Mouse (Mus musculus) liver, adult (tissue): Measurements from ENCODE around the gene Map4.

Experiments used
- GATA4 ChIP-seq: IDR thresholded peaks from 2 replicates; pipeline ENCODE4 v1.6.1; 2014; ENCODE audit warnings: mild to moderate bottlenecking, low read length; ENCODE audit not compliant: insufficient replicate concordance

Map4 gene

GRCm38 (mm10) chr9:109907774-109908465 lies 23.3 kb upstream of the Map4 start:
- no peak for TF ChIP-seq GATA4

DNA sequence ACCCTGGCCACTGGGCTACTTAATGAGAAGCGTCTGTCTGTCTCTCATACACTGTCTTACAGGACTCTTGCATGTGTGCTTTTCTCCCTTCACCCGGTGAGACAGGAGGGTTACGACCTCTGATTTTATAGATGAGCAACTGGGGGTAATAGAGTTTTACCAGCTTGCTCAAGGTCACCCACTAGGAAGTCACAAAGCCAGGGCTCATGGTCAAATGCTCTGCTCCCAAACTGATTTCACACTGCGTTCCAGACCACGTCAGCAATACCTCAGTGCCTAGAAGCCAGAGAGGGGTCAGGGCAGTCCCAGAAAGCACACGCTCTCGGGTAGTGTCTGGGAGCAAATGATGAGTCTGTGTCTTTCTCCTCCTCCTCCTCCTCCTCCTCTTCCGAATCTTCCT lies 22.2 kb upstream of the Map4 start:
- no peak for TF ChIP-seq GATA4

- no peak for TF ChIP-seq GATA4
These were observed 21.3 kb upstream of the Map4 start for GRCm38 (mm10) chr9:109909926-109910325.

- TF ChIP-seq GATA4: peak; percentile 28; the same call in 1 of the 2 replicates
These were observed 19.5 kb upstream of the Map4 start for GRCm38 (mm10) chr9:109911779-109912178.

DNA sequence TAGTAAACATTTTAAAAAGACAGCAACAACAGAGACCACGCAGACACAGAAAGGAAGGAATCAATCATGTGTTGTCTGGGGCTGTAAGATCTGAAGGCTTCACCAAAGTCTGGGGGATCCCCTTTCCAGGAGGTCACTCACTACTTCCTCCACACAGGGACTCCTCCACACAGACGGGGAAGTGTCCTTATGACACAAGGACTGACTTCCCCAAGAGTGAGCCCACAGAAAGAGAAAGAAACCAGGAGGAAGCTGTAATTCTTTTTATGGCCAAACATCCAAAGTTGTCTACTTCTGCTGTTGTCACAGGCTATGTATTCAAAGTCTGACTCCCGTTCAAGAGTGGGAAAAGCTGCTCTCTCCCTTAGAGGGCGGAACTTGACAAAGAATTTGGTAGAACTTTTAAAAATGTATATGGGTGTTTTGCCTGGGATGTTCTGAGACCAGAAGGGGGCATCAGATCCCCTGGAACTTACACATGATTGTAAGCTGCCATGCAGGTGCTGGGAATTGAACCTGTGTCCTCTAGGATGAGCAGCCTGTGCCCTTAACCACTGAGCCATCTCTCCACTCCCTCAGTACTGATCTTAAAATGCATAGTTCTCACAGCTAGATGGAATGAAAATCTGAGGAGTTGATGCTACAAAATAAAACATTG lies 16.9 kb upstream of the Map4 start:
- TF ChIP-seq GATA4: no peak

- TF ChIP-seq GATA4: peak; percentile 37; the same call in 1 of the 2 replicates
These were observed 13.3 kb upstream of the Map4 start for GRCm38 (mm10) chr9:109917931-109918330.

- TF ChIP-seq GATA4: no peak
These were observed 2.1 kb upstream of the Map4 start for GRCm38 (mm10) chr9:109929131-109929530.

GRCm38 (mm10) chr9:109930063-109930462 lies 1.2 kb upstream of the Map4 start:
- TF ChIP-seq GATA4: no peak

DNA sequence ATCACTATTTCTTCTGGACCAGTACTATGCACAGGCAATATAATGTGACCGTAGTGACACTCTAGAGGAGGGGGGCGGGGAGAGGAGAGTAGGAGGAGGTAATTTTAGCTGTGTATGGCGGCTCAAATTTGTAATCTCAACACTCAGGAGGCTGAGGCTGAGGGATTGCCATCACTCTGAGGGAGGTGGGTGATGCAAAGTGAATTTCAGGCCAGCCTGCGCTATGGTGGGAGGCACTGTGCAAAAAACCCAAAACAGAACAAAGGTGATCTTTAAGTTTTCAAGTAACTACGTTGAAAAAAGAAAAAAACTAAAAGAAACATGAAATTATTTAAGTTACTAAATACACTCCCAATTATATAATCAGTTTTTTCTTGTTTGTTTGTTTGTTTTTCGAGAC lies 508 bp upstream of the Map4 start:
- no peak for TF ChIP-seq GATA4

- TF ChIP-seq GATA4: no peak
These were observed 1.1 kb downstream of the Map4 start for GRCm38 (mm10) chr9:109932361-109932755.

GRCm38 (mm10) chr9:109932756-109933375 lies 1.6 kb downstream of the Map4 start:
- no peak for TF ChIP-seq GATA4

GRCm38 (mm10) chr9:109939401-109939800 lies 8.1 kb downstream of the Map4 start:
- TF ChIP-seq GATA4: no peak

DNA sequence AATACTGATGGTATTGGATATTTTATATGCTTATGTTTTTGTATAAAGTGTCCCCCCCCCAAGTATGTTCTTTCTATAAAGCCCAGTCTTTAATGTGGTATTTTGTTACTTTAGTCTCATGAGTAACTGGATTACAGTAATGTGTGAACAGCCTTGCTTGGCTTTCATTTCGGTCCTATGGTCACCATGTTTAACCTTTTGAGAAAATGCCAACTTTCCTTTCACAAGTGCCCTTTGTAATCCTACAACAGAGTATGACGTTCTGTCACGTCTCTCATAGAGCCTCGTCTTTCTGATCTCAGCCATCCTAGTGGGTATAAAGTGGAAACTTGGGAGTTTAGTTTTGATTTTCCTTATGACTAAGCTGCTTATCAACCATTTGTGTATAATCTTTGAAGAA lies 11.5 kb downstream of the Map4 start:
- no peak for TF ChIP-seq GATA4

DNA sequence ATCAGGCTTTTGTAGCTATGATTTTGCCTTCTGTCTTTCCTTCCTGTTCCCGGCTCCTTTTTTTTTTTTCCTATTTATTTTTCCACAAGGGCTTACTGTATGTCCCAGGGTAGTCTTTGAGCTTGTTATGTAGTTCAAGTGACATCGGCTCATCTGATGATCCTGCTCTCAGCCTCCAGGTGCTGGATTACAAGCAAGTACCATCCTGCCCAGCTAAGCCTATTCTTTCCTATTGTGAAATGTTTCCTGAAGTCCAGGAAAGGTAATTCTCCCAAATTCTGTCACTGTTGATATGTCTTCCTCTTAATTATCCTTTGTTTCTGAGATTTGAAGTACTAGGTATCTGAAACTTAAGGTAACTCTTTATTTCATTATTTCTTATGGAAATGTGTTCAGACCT lies 13.5 kb downstream of the Map4 start:
- TF ChIP-seq GATA4: no peak

GRCm38 (mm10) chr9:109948546-109948945 lies 17.3 kb downstream of the Map4 start:
- TF ChIP-seq GATA4: no peak

- no peak for TF ChIP-seq GATA4
These were observed 18.5 kb downstream of the Map4 start for GRCm38 (mm10) chr9:109949801-109950200.
